Mouse (Mus musculus) gastrocnemius, adult 8-10 months (tissue): Measurements from ENCODE around the gene Ash1l. TPM values are rescaled to one million over a fixed set of nuclear protein-coding genes. Genes with fewer than 3 reads are reported as not detected.

Experiments
- DNase-seq, 2 experiments: peaks; one replicate each; pipeline ENCODE4 v3.0.0; 2022; ENCODE audit warnings: low spot score in 2 of 2
- total RNA-seq, 4 experiments: library from RNA; stranded (reverse); gene quantifications; 2 replicates each; pipeline ENCODE4 v1.2.4; 2022

Gene Ash1l
- total RNA-seq, 4 experiments from 2014 or later: 29.8 to 38.9 (median 33.9) TPM

- no peak for DNase-seq
Observed at GRCm38 (mm10) chr3:89091811-89092508, 141.5 kb downstream of the Ash1l start.

GRCm38 (mm10) chr3:89092509-89093090, 142.2 kb downstream of the Ash1l start:
- no peak for DNase-seq

- DNase-seq: peak; percentile 70 to 77
Observed at GRCm38 (mm10) chr3:89093175-89093574, 142.8 kb downstream of the Ash1l start, which contains the start of gene Rusc1. TSS of gene Rusc1 (minus strand) at chr3:89093311.

GRCm38 (mm10) chr3:89094021-89094420, 143.6 kb downstream of the Ash1l start:
- no peak for DNase-seq

DNA sequence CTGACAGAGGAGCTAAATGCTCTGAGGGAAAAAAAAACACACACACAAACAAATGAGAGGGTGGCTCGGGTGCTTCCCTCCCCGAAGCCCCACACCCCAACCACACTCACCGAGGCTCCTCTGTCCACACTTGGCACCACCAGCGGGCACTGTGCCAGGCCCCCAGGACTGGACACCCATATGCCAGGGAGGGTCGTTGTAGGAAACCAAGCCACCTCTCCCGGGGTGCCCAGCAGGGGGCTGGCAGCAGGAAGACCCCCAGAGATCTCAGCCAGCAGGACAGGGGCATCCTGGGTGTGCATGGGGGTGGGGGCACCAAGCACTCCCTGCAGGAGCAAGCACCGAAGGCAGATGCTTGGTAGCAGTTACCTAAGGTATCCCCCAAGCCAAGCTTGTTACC, 150.4 kb downstream of the Ash1l start, which contains the start of gene Gm43738:
Gm43738 (minus strand) TSS at position 289 of the 400 bp plus-strand sequence.
- peak in 1 of 2 experiments; percentile 18 for DNase-seq

DNA sequence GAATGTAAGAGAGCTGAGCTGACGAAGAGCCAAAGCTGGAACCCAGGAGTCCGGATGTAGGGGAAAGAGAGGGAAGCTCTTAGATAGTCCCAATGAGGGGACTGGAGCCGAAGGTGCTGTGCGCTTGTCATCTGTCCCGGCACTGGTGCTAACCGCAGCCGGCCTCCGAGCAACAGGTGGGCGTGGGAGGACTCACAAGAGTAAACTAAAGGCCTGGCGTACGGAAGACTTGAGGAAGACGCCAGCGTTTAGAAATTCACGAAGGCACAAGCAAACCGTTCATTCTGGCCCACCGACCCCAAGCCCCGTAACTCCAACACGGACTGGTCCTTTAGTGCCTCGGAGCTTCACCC, 151.0 kb downstream of the Ash1l start:
- peak in 1 of 2 experiments; percentile 8 for DNase-seq

DNA sequence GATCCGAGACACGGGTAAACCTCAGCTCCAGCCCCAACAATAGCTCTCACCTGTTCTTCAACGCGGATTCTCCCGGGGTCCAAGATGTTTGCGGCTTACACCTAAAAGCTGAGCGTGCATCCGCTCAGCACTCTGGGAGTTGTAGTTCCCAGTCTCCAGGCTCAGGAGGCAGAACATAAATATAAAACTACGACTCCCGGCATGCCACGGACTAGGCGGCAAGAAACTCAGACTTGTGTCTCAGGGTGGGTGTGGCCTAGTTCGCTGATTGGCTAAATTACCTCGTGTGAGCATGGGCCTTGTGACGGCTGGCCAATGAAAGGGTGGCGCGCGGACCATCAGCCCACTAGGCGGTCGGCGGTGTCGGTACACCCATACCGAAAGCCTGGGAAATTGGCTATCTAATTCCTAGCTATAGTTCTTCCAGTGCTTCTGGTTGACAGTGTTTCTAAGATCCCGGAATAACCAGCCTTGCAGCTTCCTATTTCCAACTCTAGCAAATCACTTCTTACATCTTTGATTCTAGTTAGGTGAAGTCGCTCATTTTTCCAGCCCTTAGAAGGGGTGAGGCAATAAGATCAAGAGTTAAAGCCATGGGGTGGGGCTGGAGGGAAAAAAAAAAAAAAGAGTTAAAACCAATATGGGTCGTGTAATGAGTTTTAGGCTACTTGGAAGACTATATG, 151.5 kb downstream of the Ash1l start, which contains the start of gene Fdps:
Fdps (minus strand) TSS at position 148 of the 683 bp plus-strand sequence.
- peak; percentile 94 to 95 for DNase-seq

DNA sequence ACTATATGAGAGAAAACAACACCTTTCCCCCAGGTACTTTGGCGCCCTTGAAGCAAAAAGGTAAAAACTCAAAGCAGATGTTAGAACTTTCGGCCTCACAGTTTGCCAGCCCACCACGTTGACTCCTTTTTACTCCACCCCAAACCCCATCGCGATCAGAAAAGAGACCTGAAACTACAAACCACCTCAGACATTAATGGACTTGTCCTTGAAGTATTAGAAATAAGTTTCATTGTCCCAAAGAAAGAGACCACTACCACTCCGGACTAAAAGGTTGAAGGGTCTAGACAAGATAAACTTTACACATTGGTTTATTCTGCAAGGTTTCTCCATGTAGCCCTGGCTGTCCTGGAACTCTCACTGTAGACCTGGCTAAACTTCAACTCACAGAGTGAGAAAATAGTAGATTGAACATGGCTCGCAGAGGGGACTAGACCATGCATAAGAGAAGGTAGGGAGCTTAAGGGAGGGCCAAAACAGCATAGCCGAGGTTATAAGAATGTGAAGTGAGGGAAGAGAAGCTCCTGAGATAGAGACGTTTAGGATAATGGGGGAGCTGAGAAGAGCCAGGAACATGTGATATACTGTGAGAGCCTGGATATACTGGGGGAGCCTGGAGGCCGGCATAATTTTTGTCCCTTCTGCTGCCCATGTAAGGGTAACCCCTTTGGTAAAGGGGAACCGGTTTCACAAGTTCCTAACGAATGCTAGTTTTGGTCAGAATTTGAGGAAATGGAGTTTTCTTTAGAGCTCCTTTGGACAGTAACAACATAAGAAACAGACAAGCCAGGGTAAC, 152.3 kb downstream of the Ash1l start:
- no peak for DNase-seq

DNA sequence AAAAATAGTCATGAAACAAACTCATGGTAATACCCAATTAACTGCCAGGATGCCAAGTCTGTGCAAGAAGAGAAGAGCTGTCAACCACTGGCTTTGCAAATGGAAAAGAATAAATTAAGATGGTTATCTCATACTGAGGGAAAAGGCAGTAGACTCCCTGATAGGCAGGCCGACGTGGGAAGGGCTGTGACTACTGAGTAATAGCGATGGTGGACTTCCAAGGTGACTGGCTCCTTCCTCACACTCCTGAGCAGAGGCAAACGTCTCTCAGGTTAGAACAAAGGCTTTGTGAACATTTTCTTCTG, 152.8 kb downstream of the Ash1l start:
- DNase-seq: no peak

DNA sequence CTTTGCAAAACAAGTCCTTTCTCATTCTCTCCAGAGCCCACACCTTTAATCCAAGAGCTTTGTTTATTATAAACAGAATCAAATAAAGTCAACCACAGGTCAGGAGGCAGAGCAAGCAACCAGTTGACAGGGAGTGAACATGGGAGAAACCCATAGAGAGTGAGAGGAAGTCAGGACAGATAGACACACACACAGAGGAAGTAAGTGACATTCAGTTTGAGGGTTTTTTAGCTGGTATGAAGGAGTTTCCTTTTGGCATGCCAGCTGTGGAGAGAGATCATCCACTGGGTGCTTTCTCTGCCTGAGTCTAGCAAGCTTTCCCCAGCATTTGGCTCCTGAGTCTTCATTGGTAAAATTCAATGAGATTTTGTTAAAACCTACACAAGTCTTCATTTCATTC, 156.5 kb downstream of the Ash1l start:
- DNase-seq: no peak

DNA sequence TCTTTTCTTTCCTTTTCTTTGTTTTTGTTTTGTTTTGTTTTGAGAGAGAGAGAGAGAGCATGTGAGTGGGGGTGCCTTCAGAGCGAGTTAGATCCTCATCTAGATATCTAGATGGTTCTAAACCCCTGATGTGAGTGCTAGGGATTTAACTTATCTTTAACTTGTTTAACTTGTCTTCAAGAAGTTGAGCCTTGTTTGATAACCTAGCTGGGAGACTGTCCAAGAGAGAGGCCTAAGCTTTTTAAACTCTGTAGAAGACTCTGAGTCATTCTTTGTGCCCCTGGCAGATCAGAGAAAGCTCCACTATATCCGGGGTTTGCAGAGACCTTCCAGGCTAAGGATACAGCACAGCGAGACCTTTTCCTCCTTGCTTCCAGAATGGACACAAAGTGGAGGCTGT, 157.1 kb downstream of the Ash1l start:
- DNase-seq: no peak

DNA sequence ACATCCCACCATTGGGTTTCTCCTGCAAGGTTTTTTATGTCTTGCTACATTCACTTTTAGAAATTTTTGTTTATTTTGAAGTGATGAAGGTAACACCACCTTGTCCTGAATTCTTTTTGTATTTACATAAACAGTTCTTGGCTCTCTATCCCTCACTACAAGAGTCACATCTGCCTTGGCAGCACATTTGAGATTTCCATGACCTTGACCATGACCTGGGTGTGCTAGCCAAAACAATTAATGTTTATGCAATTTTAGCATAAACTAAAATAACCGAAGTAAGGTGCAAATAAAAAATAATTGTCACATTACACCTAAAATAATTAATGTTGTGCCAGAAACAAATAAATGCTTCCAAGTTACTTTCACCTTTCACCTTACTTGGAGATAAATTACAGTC, 157.7 kb downstream of the Ash1l start:
- no peak for DNase-seq

DNA sequence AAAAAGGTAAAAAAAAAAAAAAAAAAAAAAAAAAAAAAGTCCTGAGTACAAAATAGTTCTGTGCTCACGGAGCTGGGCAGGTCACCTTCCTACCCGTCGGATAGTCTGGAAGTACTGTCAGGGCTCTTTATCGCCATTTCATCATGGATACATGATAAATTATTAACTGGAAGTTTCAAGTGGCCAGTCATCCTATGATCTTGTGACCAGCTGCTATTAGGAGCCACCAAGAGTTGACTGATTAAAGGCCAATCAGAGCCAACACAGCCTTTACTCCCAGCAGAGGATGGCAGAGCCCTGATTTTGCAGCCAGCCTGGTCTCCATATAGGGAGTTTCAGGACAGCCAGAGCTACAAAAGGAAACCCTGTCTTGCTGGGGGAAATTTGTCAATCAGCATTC, 162.6 kb downstream of the Ash1l start:
- DNase-seq: no peak

GRCm38 (mm10) chr3:89115522-89115921, 165.1 kb downstream of the Ash1l start:
- DNase-seq: no peak

GRCm38 (mm10) chr3:89123313-89123712, 172.9 kb downstream of the Ash1l start:
- peak; percentile 27 to 32 for DNase-seq

- DNase-seq: no peak
Observed at GRCm38 (mm10) chr3:89124241-89124640, 173.8 kb downstream of the Ash1l start.

- DNase-seq: no peak
Observed at GRCm38 (mm10) chr3:89125981-89126380, 175.6 kb downstream of the Ash1l start.

Other genes starting within 250 kb of the Ash1l start
- gene Rit1, start 233.8 kb upstream of the Ash1l start, total RNA-seq: 10 to 100 TPM; 18.4 to 27.6 (median 20.6) TPM
- gene Syt11, start 175.5 kb upstream of the Ash1l start, total RNA-seq: 1 to 10 TPM; 4.0 to 6.3 (median 4.6) TPM
- gene Gon4l, start 115.4 kb upstream of the Ash1l start, total RNA-seq: 10 to 100 TPM; 12.5 to 16.1 (median 16.0) TPM
- gene Msto1, start 36.6 kb upstream of the Ash1l start, total RNA-seq: 1 to 10 TPM; 6.6 to 8.3 (median 7.7) TPM
- gene Dap3, start 559 bp downstream of the Ash1l start, total RNA-seq: 10 to 100 TPM; 56.7 to 77.4 (median 71.4) TPM
- 10 to 100 TPM; 15.5 to 22.2 (median 18.9) TPM for gene Rusc1, start 142.7 kb downstream of the Ash1l start, total RNA-seq
- gene Gm43738, start 150.5 kb downstream of the Ash1l start, total RNA-seq: not detected
- 10 to 100 TPM; 25.9 to 30.1 (median 27.9) TPM for gene Fdps, start 151.3 kb downstream of the Ash1l start, total RNA-seq
- under 1 TPM in 1 of 4 experiments, not detected in 3; 0.11 TPM for gene Pklr, start 185.5 kb downstream of the Ash1l start, total RNA-seq
- gene Hcn3, start 209.6 kb downstream of the Ash1l start, total RNA-seq: under 1 TPM in 3 of 4 experiments, not detected in 1; 0.44 to 0.68 (median 0.51) TPM
- 10 to 100 TPM; 13.6 to 21.5 (median 15.1) TPM for gene Clk2, start 214.2 kb downstream of the Ash1l start, total RNA-seq
- gene Scamp3, start 226.9 kb downstream of the Ash1l start, total RNA-seq: 10 to 100 TPM; 35.7 to 40.0 (median 37.3) TPM
- gene Fam189b, start 232.5 kb downstream of the Ash1l start, total RNA-seq: 10 to 100 TPM; 19.2 to 22.6 (median 20.3) TPM